Mouse (Mus musculus): ENCODE results near the gene Cotl1. TPM values are rescaled to one million over a fixed set of nuclear protein-coding genes. Genes with fewer than 3 reads are reported as not detected.

Gene Cotl1
- polyA plus RNA-seq, 1 experiment, result 144 TPM

- no peak overlapping the region for H3K4me2 ChIP-seq (ENCODE audit: low read depth)
Observed at GRCm38 (mm10) chr8:119810953-119811499, 29.3 kb downstream of the Cotl1 start.

GRCm38 (mm10) chr8:119810127-119810868 is 30.0 kb downstream of the Cotl1 start:
- H3K79me2 ChIP-seq (ENCODE audit: control insufficient read depth, insufficient read depth), result peaks cover 5% of the 10 kb centered on the region
- no peaks in the 10 kb centered on the region for H3K27me3 ChIP-seq (ENCODE audit: control insufficient read depth, insufficient read depth, insufficient read length)
- no peak overlapping the region for H3ac ChIP-seq (ENCODE audit: control insufficient read depth, insufficient read length)
- H3K36me3 ChIP-seq (ENCODE audit: control insufficient read depth, insufficient read depth), result peaks cover 3% of the 10 kb centered on the region
- H3K4me2 ChIP-seq (ENCODE audit: low read depth), result no peak overlapping the region
- H3K4me3 ChIP-seq, result no peak overlapping the region
- TF ChIP-seq MYOD1 (IDR thresholded peaks at IDR 0.05; ENCODE audit: control insufficient read depth in 1 of 3, insufficient read length in 2 of 3, low read depth in 2 of 3) (no peak), E2F4 (IDR thresholded peaks at IDR 0.05; ENCODE audit: insufficient read depth) (no peak), MYOG (IDR thresholded peaks at IDR 0.05; ENCODE audit: control insufficient read depth in 1 of 3, insufficient read depth in 1 of 3, insufficient read length in 2 of 3, low read depth in 2 of 3) (no peak), MAX (IDR thresholded peaks at IDR 0.05; ENCODE audit: low read depth) (no peak), REST (IDR thresholded peaks at IDR 0.05; ENCODE audit: insufficient read depth, insufficient read length) (no peak), POLR2AphosphoS2 (IDR thresholded peaks at IDR 0.05; ENCODE audit: insufficient read length, low read depth) (no peak), TCF3 (IDR thresholded peaks at IDR 0.05; ENCODE audit: insufficient read length, low read depth) (no peak), USF1 (IDR thresholded peaks at IDR 0.05; ENCODE audit: low read depth) (no peak), TCF12 (IDR thresholded peaks at IDR 0.05; ENCODE audit: insufficient read depth, poor library complexity, severe bottlenecking) (no peak), POLR2A (IDR thresholded peaks at IDR 0.05; ENCODE audit: insufficient read length, low read depth) (no peak), SRF (IDR thresholded peaks at IDR 0.05; ENCODE audit: control insufficient read depth, insufficient read length, low read depth) (no peak), CEBPB (IDR thresholded peaks at IDR 0.05; ENCODE audit: insufficient read depth, poor library complexity, severe bottlenecking) (no peak)

More at GRCm38 (mm10) chr8:119810953-119811499, 29.3 kb downstream of the Cotl1 start:
- H3K27me3 ChIP-seq (ENCODE audit: control insufficient read depth, insufficient read depth, insufficient read length), result no peaks in the 10 kb centered on the region
- peaks cover 8% of the 10 kb centered on the region for H3K36me3 ChIP-seq (ENCODE audit: control insufficient read depth, insufficient read depth)
- no peak overlapping the region for H3K4me3 ChIP-seq
- no peak for TF ChIP-seq E2F4 (IDR thresholded peaks at IDR 0.05; ENCODE audit: insufficient read depth)
- TF ChIP-seq SRF (IDR thresholded peaks at IDR 0.05; ENCODE audit: control insufficient read depth, insufficient read length, low read depth), result no peak
- TF ChIP-seq CEBPB (IDR thresholded peaks at IDR 0.05; ENCODE audit: insufficient read depth, poor library complexity, severe bottlenecking), result no peak
- no peak for TF ChIP-seq MYOD1 (IDR thresholded peaks at IDR 0.05; ENCODE audit: control insufficient read depth in 1 of 3, insufficient read length in 2 of 3, low read depth in 2 of 3)
- no peak for TF ChIP-seq MAX (IDR thresholded peaks at IDR 0.05; ENCODE audit: low read depth)
- TF ChIP-seq USF1 (IDR thresholded peaks at IDR 0.05; ENCODE audit: low read depth), result no peak
- no peak for TF ChIP-seq POLR2A (IDR thresholded peaks at IDR 0.05; ENCODE audit: insufficient read length, low read depth)
- H3K79me2 ChIP-seq (ENCODE audit: control insufficient read depth, insufficient read depth), result peaks cover 10% of the 10 kb centered on the region
- no peak overlapping the region for H3ac ChIP-seq (ENCODE audit: control insufficient read depth, insufficient read length)

- Histone ChIP-seq H3ac (ENCODE audit: control insufficient read depth, insufficient read length) (no peak overlapping the region), H3K4me3 (no peak overlapping the region), H3K4me2 (ENCODE audit: low read depth) (no peak overlapping the region), H3K27me3 (ENCODE audit: control insufficient read depth, insufficient read depth, insufficient read length) (no peaks in the 10 kb centered on the region), H3K36me3 (ENCODE audit: control insufficient read depth, insufficient read depth) (peaks cover 2% of the 10 kb centered on the region), H3K79me2 (ENCODE audit: control insufficient read depth, insufficient read depth) (peaks cover 4% of the 10 kb centered on the region)
- TF ChIP-seq TCF3 (IDR thresholded peaks at IDR 0.05; ENCODE audit: insufficient read length, low read depth) (no peak), SRF (IDR thresholded peaks at IDR 0.05; ENCODE audit: control insufficient read depth, insufficient read length, low read depth) (no peak), MAX (IDR thresholded peaks at IDR 0.05; ENCODE audit: low read depth) (no peak), CEBPB (IDR thresholded peaks at IDR 0.05; ENCODE audit: insufficient read depth, poor library complexity, severe bottlenecking) (no peak), E2F4 (IDR thresholded peaks at IDR 0.05; ENCODE audit: insufficient read depth) (no peak), REST (IDR thresholded peaks at IDR 0.05; ENCODE audit: insufficient read depth, insufficient read length) (no peak), POLR2A (IDR thresholded peaks at IDR 0.05; ENCODE audit: insufficient read length, low read depth) (no peak), TCF12 (IDR thresholded peaks at IDR 0.05; ENCODE audit: insufficient read depth, poor library complexity, severe bottlenecking) (no peak)
Observed at GRCm38 (mm10) chr8:119809620-119810019, 30.7 kb downstream of the Cotl1 start.

- H3K4me3 ChIP-seq, result no peak overlapping the region
- H3K79me2 ChIP-seq (ENCODE audit: control insufficient read depth, insufficient read depth), result no peaks in the 10 kb centered on the region
- H3K4me2 ChIP-seq (ENCODE audit: low read depth), result no peak overlapping the region
- TF ChIP-seq POLR2AphosphoS2 (IDR thresholded peaks at IDR 0.05; ENCODE audit: insufficient read length, low read depth) (no peak), POLR2A (IDR thresholded peaks at IDR 0.05; ENCODE audit: insufficient read length, low read depth) (no peak)
- no peaks in the 10 kb centered on the region for H3K36me3 ChIP-seq (ENCODE audit: control insufficient read depth, insufficient read depth)
- H3ac ChIP-seq (ENCODE audit: control insufficient read depth, insufficient read length), result no peak overlapping the region
- no peaks in the 10 kb centered on the region for H3K27me3 ChIP-seq (ENCODE audit: control insufficient read depth, insufficient read depth, insufficient read length)
Observed at GRCm38 (mm10) chr8:119807687-119808086, 32.7 kb downstream of the Cotl1 start.

All from myocyte (in vitro differentiated cells).